Mouse (Mus musculus): ENCODE results near the gene Stard13. TPM values are rescaled to one million over a fixed set of nuclear protein-coding genes. Genes with fewer than 3 reads are reported as not detected.

Gene Stard13
- 10 to 100 TPM in 1 of 2 experiments, 1 to 10 TPM in 1; 8.9 to 14.4 TPM for total RNA-seq (2021)
- long read RNA-seq, experiment 1, full-length matches to known transcripts, result 1 of 5 reads
- long read RNA-seq, experiment 1, partial matches to known transcripts, result 4 of 5 reads
- long read RNA-seq, experiment 1, other reads (novel, unspliced or antisense), result 0 of 5 reads
- long read RNA-seq, experiment 2, partial matches to known transcripts, result 0 of 1 reads
- long read RNA-seq, experiment 2, other reads (novel, unspliced or antisense), result 1 of 1 reads

DNA sequence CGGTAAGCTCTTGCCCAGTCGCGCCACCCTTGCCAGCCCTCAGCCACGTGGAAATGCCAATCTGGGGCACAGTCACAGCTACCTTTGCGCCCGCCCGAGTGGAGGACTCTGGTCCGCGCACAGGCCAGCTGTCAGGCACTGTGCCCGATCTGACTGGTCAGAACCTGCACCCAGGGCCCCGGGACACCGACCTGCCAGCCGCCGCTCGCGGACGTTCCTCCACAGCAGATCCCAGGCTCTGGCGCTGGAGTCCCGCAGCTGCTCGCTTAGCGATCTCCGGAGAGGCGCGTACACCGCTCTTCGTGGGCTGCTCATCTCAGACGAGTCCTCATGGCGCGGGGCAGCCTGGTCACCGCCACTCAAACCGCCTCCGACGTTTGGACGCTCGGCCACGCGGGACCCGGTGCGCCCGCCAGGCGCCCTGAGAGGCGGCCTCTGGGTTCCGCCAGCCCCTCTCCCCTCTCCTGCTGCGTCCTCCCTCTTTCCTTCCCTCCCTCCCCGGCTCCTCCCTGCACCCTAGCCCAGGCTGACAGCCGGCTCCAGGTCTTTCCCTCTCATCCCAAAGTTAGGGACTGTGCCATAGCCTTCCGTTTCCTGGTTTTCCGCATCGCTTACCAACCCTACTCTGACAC is at the start of gene Stard13:
Gene Stard13, minus strand, starts transcription at position 437 of the 632 bp plus-strand sequence.
- DNase-seq (ENCODE audit: low spot score in 2 of 2), result peak; percentile 26 to 29

DNA sequence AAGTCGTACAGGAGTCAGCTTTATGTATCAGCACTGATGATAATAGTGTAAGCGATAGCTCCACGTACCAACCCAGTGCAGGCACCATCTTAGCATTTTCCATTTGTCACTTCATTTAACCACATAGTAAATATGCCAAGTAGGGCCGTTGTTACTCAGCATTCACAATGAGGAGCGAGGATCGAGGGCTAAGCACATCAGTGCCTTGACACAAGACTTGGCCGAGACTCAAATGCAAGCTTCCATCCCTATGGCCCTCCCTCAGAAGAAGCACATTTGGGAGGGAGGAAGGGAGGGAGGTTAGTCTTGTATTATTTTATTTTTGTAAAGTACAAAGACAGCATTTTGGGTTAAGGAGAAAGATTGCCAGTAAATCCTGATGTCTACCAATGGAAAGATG is 45.9 kb upstream of the Stard13 start:
- no peak for DNase-seq (ENCODE audit: low spot score in 2 of 2)

DNA sequence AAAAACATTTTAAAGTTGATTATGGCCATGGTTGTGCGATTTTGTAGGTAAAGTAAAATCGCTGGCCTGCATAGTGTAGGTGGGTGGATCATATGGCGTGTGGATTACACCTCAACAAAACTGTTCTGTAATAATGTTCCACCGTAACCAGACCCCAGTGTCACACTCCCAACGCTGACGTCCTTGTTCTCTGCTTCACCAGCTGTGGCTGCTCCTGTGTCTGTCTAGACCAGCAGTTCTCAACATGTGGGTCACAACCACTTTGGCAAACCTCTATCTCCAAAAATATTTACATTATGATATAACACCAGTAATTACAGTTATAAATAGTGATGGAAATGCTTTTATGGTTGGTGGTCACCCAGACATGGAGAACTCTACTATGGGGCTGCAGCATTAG is 44.3 kb upstream of the Stard13 start:
- DNase-seq (ENCODE audit: low spot score in 2 of 2), result no peak

DNA sequence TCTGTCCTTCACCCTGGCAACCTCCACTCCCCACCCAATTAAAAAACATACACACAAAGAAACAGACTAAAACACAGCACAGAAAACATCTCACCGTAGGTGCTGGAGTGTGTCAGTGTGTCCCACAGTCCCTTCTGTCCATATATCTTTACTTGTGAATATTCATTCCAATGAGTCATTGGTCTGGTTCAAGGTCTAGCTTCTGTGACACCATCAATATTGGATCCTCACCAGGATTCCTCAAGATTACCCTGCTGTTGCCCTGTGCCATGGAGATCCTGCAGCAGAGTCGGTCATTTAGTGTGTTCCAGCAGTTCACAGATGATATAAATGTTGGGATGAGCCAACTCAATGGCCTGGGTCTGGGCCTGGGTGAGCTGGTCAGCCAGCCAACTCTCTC is 42.4 kb upstream of the Stard13 start:
- no peak for DNase-seq (ENCODE audit: low spot score in 2 of 2)

DNA sequence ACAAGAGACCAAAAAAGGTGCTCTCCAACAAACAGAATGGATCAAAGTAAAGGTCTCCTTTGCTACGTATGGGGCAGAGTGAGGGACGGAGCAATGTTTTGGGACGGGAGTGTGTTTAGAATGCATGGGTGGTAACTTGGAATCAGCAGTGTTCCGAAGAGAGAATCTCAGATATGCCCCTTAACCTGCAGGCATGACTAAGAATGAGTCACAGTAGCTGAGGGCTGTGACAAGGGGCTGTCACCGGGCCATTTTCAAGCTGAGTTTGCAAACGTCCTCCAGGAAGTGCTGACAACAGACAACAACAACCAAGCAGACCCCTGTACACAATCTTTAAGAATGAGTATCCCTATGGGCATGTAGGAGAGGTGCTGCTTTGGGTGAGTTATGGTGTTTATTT is 40.6 kb upstream of the Stard13 start:
- DNase-seq (ENCODE audit: low spot score in 2 of 2), result no peak

DNA sequence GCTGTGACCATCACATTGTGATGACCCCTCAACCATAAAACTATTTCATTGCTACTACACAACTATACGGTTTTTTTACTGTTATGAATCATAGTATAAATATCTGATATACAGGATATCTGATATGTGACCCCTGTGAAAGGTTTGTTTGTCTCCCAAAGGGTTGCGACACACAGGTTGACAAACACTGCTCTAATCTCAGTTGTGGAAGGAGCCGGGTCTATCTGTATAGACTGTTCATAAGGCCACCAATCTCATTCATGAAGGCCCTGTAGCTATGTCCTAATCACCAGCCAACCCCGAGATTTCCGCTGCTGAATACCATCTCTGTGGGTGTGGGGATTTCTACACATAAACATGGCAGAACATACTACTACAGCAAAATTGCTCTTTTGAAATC is 37.2 kb upstream of the Stard13 start:
- no peak for DNase-seq (ENCODE audit: low spot score in 2 of 2)

DNA sequence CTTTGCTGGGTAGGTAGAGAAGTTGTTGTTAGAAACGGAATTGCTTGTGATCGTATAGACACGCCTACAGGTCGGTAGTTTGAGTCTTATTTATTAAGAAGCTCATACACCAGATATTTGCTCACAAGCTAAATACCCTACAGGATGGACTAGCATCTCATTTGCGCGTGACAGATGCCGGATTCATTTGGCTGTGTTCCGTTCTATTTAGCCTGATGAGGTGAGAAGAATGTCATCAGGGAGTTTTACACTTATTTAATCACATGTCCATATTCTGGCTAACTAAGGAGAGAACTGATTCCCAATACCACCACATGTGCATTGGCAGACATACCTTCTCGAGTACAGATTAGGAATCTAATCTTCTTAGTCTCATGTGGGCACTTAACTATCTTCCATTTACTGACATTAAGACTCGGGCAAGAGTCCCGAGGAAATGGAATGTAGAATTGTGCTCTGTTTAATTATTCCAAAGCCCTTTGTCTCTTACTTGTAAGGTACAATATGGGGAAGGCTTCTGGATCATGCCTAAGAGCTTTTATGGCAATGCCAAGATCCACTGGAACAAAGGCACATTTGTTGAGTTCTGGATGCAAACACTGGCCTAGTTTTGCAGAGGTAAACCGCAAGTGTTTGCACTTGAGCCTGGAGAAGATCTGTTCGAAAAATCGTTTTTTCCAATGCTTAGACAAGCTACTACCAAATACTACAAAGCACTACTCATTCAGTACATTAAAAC is 33.4 kb upstream of the Stard13 start:
- no peak for DNase-seq (ENCODE audit: low spot score in 2 of 2)

DNA sequence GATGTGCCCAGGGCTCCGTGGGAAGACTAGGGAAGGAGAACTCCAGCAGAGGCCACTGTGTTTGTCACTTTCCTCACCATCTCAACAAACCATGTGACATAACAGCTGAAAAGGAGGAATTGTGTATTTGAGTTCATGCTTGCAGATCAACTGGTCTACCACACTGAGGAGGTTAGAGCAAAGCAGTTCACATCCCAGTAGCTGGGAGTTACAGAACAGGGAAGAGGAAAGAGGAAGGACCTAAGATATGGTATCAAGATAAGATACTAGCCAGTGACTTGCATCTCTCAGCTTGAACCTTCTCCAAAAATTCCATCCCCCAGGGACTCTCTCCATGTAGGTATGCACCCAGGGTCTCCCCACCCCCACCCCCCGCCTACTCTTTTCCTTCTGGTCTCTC is 27.9 kb upstream of the Stard13 start:
- DNase-seq (ENCODE audit: low spot score in 2 of 2), result no peak

DNA sequence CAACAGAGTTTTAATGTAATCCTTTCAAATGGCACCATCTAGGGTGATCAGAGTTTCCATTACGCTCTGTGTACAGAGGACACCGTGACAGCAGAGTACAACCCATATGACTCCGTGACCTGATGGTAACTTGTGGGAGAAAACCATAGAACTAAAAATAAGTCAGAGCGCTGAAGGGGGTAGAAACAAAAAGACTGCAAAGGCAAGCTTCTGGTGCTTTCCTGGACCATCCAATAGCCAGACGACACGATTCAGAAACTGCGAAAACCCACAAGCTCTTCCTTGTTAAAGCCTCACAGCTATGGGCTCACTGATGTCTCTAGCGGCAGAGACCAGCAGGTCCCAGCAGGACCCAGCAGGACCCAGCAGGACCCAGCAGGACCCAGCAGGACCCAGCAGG is 18.6 kb upstream of the Stard13 start:
- no peak for DNase-seq (ENCODE audit: low spot score in 2 of 2)

DNA sequence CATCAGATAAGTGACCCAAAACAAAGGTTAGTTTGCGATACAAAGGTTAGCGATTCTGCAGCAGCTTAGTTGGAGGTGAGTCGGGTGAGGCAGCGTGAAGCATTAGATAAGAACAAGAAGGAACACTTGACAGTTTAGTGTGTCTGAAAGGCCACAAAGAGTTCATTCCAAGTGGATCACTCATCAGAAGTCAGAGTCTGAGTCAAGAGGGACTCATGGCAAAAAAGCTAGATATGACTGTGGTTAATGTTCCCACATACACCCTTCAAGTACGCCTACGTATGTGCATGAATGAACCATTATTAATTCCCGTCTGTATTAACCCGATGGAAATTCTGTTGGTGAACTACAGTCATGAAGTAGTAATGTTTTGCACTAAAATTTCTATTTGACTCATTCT is 18.0 kb upstream of the Stard13 start:
- DNase-seq (ENCODE audit: low spot score in 2 of 2), result no peak

DNA sequence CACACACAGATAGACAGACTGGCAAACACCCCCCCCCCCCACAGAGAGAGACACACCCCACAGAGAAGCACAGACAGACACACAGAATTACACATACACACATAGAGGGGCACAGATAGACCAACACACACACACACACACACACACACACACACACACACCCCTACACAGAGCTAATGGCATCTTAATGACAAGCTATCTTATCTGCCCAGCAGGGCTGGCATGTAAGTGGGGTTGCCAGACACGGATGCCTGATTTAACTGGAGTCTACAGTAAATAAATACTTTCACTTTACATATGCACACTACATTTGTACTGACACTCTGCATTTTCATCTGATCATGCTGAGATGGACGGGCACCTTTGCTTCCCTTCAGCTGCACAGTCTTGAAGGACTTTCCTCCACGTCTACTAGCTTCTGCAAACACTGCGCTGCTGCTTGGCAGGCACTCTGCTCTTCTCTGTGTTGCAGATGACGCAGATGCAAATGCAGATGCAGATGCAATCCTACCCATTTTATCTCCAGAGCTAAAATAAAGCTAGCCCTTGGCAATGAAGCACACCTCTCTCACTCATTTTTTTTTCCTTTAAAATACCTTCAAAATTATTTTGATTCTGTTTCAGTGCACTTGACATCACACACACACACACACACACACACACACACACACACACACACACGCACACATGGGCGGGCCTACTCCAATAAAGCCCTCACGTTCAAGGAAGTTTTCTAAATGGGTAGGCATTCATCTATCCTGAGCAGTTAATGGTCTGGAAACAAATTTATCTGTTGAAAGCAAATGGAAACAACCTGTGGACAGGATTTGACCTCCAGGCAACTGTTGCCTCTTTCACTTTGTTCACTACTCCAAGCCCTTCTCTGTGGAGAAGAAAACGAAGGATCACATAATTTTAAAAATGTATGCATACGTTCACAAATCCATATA is 15.3 kb upstream of the Stard13 start:
- no peak for DNase-seq (ENCODE audit: low spot score in 2 of 2)

DNA sequence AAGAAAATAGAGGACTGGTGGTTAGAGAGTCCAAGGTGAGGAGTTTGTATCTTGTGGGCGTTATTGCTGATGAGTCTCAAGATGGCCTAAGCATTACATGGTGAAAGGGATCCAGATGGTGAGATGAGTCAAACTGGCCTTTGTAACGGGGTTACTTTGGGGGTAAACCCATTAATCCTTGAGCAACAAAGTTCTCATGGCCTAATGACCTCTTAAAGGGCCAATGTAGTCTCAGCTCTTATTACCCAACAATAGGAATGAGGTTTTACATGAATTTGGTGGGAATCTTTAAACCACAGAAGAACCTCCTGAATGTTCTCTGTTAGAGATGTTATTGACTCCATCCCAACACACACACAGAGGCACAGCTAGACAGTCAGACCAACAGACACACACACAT is 14.4 kb upstream of the Stard13 start:
- no peak for DNase-seq (ENCODE audit: low spot score in 2 of 2)

DNA sequence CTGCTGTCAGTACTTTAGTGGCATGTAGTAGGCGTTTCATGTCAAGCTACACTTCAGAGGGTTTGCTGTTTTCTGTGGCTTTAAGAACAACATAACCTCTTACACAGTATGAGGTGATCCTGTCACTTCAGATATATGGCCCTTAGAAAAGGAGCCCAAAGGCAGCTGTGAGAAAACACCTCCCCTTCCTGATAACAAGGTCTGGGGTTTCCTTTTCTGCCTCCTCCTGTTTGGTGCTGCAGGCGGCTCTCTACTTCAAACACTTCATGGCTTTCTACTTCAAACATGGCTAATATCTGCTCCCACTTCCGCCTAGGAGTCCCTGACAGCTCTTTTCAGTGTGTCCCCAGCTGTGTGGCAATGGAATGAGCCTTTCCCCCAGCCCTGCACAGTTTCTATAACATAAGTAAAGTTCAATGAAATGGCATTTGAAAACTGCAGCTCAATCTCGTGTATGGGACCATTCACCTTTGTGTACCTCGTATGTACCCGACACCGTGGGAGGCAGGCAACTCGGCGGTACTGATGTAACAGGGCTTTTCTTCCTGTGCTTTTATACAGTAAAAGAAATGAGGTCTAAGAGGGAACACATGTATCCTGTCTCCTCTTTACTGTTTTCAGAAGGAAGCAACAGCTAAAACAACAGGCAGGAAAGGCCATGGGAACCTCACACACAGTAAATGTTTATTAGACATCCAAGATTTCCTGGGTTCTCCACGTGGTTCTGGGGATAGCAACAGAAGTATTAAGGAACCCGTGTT is 13.7 kb upstream of the Stard13 start:
- DNase-seq (ENCODE audit: low spot score in 2 of 2), result no peak

DNA sequence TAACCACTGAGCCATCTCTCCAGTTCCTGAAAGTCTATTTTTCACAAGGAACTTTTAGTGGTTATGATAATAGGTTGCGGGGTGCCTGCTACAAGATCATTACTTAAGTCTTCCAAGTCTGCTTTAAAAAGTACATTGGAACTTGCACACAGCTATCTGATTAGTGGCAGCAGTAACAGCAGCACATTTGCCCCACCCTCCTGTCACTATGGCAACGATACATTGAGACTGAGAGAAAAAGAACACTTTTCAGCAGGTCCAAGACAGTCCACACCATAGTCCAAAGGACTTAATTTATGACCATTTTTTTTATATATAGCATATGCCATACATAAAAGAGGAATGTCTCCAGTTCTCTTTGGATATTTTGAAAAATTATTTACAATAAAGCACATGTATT is 12.7 kb upstream of the Stard13 start:
- no peak for DNase-seq (ENCODE audit: low spot score in 2 of 2)

DNA sequence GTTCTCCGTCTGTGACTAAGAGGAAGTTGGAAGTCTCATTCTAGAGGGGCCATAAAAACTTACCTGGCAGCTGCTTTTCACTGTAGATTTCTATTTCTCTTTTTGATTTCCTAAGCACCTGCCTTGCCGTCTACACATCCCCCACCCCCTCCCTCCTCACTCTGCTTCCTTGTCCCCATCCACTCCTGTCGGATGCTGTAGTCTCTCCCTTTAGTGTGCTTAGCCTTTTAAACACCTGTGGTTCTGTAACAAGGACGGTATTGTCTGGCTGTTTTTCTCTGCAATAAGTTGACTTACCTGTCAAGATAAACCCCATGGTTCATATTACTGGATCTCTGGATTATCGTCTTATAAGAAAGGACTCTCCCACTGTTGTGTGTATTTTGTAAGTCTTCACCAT is 11.9 kb upstream of the Stard13 start:
- no peak for DNase-seq (ENCODE audit: low spot score in 2 of 2)

DNA sequence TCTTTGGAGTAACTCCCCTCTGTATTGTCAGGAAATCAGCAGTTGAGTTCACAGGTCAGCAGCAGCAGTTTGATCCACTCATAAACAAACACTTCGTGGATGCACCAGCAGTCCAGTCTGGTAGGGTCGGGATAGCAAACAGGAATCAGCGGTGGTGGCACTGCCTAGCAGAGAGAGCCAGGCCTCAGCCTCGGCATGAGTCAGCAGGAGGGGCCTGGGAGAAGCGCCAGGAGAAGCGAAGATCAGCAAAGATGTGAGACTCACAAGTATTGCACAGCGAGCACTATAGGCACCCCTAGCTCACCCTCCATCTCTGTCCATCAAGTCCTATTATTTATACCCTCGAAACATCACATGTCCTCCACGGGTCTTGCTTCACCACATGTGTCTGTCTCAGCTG is 5.1 kb upstream of the Stard13 start:
- no peak for DNase-seq (ENCODE audit: low spot score in 2 of 2)

DNA sequence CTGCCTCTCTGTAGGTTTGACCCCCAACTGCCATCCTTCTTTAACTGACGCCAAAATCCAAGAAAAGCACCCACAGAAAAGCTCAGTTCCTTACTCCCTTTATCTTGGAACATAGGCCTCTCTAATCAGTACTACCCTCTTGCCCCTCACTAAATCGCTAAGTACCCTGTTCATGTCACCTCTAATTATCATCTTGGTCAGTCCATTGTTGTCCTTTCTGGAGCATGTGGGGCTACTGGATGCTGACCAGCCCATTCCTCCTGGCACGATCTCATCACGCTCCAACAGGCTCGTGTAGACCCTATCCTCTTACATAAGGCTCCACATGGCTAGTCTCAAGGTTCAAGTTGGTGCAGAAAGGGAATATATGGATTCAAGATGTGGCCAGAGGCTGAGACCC is 2.8 kb upstream of the Stard13 start:
- no peak for DNase-seq (ENCODE audit: low spot score in 2 of 2)

DNA sequence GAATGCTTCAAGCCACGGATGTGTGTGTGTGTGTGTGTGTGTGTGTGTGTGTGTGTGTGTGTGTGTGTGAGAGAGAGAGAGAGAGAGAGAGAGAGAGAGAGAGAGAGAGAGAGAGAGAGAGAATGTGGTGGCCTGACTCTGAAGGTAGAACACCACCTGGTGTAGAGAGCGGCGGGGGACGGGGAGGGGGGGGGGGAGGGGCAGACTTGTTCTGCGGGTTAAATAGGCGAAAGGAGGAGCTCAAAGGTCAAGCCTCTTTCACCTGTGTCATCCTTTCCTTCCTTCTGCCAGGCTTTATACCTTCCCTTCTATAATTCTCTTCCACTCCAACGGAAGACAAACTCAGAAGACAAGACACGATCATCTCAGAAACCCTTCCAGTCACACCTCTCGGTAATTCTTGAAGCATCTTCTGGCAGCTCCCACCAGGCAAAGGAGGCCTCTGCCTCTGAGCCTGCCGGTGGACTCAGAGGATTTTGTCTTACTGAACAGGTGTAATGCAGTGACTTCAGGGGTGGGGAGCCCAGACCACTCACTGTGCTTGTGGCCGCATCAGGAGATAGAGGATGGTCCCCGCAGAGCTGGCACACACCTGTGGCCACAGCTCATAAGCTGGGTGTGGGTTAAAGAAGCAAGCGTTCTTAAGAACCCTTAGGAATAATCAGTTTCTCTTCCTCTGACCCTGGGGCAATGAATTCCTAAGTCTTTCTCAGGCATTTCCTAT is 898 bp downstream of the Stard13 start:
- no peak for DNase-seq (ENCODE audit: low spot score in 2 of 2)

DNA sequence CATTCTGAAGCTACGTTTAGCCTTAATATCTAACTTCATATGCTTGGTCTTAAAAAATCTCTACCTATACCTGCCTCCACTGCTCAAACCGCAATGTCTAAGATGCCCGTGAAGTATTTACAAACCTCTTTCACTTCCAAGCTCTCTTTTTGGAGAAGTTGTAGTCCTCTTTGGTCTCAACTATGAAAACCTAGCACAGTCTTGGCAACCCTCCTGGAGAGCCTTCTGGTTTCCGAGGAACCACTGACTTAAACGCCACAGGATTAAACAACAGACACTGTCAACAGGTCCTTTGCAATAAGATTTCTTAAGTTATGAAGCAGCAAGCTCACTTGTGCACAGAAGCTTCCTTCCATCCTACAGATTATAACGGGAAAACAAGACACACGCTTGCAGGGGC is 1.8 kb downstream of the Stard13 start:
- no peak for DNase-seq (ENCODE audit: low spot score in 2 of 2)

DNA sequence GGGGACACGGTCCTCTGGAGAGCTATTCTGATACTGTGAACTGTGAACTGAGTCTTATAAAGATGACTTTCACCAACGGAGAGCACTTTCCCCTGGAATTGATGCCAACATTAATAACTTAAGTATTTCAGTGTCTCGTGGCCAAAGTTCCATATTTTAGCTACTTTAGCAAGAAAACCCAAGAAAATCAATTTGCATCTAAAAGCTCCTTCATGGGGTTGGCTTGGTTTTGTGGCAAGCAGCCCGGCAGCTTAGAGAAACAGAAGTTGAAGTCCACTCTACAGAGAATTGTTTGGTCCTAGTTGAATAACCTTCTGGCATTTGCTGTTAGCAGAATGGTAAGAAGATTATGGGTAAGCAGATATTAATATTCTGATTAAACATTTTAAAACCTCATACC is 2.2 kb downstream of the Stard13 start:
- DNase-seq (ENCODE audit: low spot score in 2 of 2), result no peak

All from adrenal gland, adult 18-20 months (tissue).